Mouse (Mus musculus) G1E (cell line): Measurements from ENCODE around the gene Gm14819. TPM values are rescaled to one million over a fixed set of nuclear protein-coding genes. Genes with fewer than 3 reads are reported as not detected.
"Not testable (repeated sequence)": the region's sequence is repeated elsewhere in the genome, so short reads cannot be mapped to it uniquely, and the experiment has no call there.

Experiments
- ATAC-seq: 2 replicates; pipeline ENCODE4 v1.8.0; 2016; ENCODE audit warnings: mild to moderate bottlenecking; ENCODE audit not compliant: insufficient number of reproducible peaks, poor library complexity, low FRiP score, severe bottlenecking; ENCODE audit errors: extremely low read depth
- DNase-seq: peaks from one replicate; pipeline ENCODE4 v3.0.0; 2012; ENCODE audit warnings: low spot score
- H3K27me3 ChIP-seq: 2 replicates; pipeline ENCODE4 v1.6.1; 2012; ENCODE audit warnings: mild to moderate bottlenecking, low read length, inconsistent platforms; ENCODE audit not compliant: insufficient read depth
- H3K36me3 ChIP-seq: replicated peaks from 2 replicates; pipeline ENCODE3; 2012; ENCODE audit warnings: mild to moderate bottlenecking, inconsistent platforms
- H3K4me1 ChIP-seq: 2 replicates; pipeline ENCODE4 v1.6.1; 2012; ENCODE audit warnings: low read depth, low read length, inconsistent platforms, mixed read lengths; ENCODE audit not compliant: insufficient read depth
- H3K4me3 ChIP-seq: 2 replicates; pipeline ENCODE4 v1.5.1; 2012; ENCODE audit warnings: low read depth, mild to moderate bottlenecking, inconsistent platforms, low read length, moderate library complexity, mixed read lengths
- H3K9me3 ChIP-seq: replicated peaks from 2 replicates; pipeline ENCODE4 v1.6.1; 2012; ENCODE audit warnings: inconsistent platforms
- polyA plus RNA-seq: library from polyadenylated mRNA; stranded (reverse); fragments of >175 nt; gene quantifications from 2 replicates; pipeline ENCODE4 v1.2.3, GENCODE M21; 2012
- total RNA-seq, 2 experiments: library from RNA; stranded (forward) in 1 of 2; stranded (reverse) in 1 of 2; fragments of 200-1000 nt in 1 of 2; fragments of >200 nt in 1 of 2; fragmentation: Nextera tagmentation in 1 of 2; gene quantifications; 2 replicates each; pipeline ENCODE4 v1.2.3; 2014 to 2017

Gm14819 gene
- total RNA-seq (2014; fragmentation: Nextera tagmentation) (not detected in 2 replicates), total RNA-seq (2017) (not detected in 2 replicates), polyA plus RNA-seq (not detected in 2 replicates)

DNA sequence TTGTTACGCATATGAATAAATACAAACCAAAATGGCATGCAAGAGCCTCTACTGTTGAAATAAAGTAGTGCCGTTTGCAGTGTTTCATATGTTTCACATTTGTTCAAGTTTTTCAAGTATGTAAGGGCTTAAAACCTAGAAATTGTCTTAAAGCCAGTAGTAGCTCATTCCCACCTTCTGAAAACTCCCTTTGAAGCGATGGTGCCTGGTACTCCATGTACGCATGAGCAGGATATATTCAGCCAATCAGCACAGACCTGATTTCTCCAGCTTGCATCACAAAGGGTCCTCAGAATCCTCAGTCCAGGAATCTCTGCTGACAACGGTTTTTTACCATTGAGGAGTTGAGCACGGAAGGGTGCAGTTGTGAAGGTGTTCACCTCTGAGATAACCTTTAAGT lies at the start of gene Gm14819:
Gm14819 (plus strand) TSS at position 301 of the 400 bp plus-strand sequence.
- ATAC-seq, H3K9me3 ChIP-seq, DNase-seq, H3K4me3 ChIP-seq, H3K27me3 ChIP-seq, H3K36me3 ChIP-seq, H3K4me1 ChIP-seq: not testable (repeated sequence)
